Comparison of ENCODE assay signal across 28 mouse cellular contexts in the genomic region with DNA sequence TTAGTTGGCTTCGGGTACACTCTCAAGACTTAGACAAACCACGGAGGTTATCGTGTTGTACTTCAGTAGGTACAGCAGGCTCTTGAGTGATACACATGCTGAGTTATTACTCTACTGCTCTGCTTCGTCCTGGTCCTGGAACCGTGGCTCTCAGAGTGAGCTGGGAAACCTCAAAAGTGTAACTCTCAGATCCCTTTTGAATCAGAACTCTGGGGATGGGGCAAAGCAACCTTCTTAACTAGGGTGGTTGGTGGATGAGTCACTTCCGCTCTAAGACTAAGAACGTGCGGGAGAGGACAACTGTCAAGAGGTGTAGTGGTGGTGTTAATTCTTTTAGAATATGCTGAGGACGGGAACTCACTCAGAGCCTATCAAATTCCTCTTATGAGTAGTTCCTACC.
DNase-seq lines count a peak whose midpoint lies in the region; ATAC-seq lines count a peak whose summit lies in the region.
"Had no signal": no experiment of that assay in that cellular context is flagged by ENCODE, and none has a peak within 500 bp of the region (broad histone marks: within the 10 kb centered on the region; RNA-seq: fewer than 3 reads in every experiment).

No protein-coding gene starts in this region.

- WGBS in hindbrain, embryonic 11.5 days, result 88% methylated on average over 9 of the region's 9 CpGs

- H3K9me3 ChIP-seq in hindbrain, embryonic 11.5 days (ENCODE audit: control insufficient read depth, low read length), result no peaks in the 10 kb centered on the region
- H3K9me3 ChIP-seq: embryonic facial prominence, embryonic 12.5 days; embryonic facial prominence, embryonic 15.5 days; forebrain, embryonic 13.5 days; heart, embryonic 10.5 days; heart, embryonic 13.5 days; hindbrain, embryonic 12.5 days; hindbrain, embryonic 15.5 days had no signal

- peak; percentile 71 for ATAC-seq in activated CD4-positive, CD25-positive, alpha-beta regulatory T cell, adult 4 months
- ATAC-seq in hindbrain, embryonic 11.5 days (ENCODE audit: low FRiP score), result no peak
- ATAC-seq: forebrain, embryonic 13.5 days; forebrain, embryonic 16.5 days; intestine, embryonic 16.5 days had no signal

- H3K27me3 ChIP-seq in hindbrain, embryonic 11.5 days (ENCODE audit: control insufficient read depth, insufficient read depth, low read length), result no peaks in the 10 kb centered on the region
- H3K27me3 ChIP-seq: embryonic facial prominence, embryonic 12.5 days; embryonic facial prominence, embryonic 15.5 days; forebrain, embryonic 13.5 days; heart, embryonic 13.5 days; hindbrain, embryonic 12.5 days; hindbrain, embryonic 15.5 days had no signal

- H3K4me3 ChIP-seq in hindbrain, embryonic 11.5 days (ENCODE audit: low read depth, low read length), result no peak overlapping the region
- H3K4me3 ChIP-seq: embryonic facial prominence, embryonic 12.5 days; embryonic facial prominence, embryonic 15.5 days; forebrain, embryonic 13.5 days; heart, adult 2 months; heart, embryonic 10.5 days; heart, embryonic 13.5 days; hindbrain, embryonic 12.5 days; hindbrain, embryonic 15.5 days had no signal

- H3K4me1 ChIP-seq in hindbrain, embryonic 11.5 days (replicated peaks; ENCODE audit: control insufficient read depth, insufficient read depth, low read length), result no peaks in the 10 kb centered on the region
- H3K4me1 ChIP-seq: embryonic facial prominence, embryonic 12.5 days; hindbrain, embryonic 12.5 days had no signal

- no peak overlapping the region for H3K4me2 ChIP-seq in hindbrain, embryonic 11.5 days (replicated peaks; ENCODE audit: low read depth, low read length)
- H3K4me2 ChIP-seq: embryonic facial prominence, embryonic 12.5 days; embryonic facial prominence, embryonic 15.5 days; forebrain, embryonic 13.5 days; heart, embryonic 13.5 days; hindbrain, embryonic 12.5 days; hindbrain, embryonic 15.5 days had no signal

- H3K9ac ChIP-seq in hindbrain, embryonic 11.5 days (ENCODE audit: low read depth, low read length), result no peak overlapping the region
- H3K9ac ChIP-seq: embryonic facial prominence, embryonic 12.5 days; embryonic facial prominence, embryonic 15.5 days; forebrain, embryonic 13.5 days; heart, embryonic 13.5 days; hindbrain, embryonic 12.5 days; hindbrain, embryonic 15.5 days had no signal

- DNase-seq in 416B (ENCODE audit: low read depth) (peak; percentile 50), liver (no peak)
- DNase-seq in CD4-positive, CD25-positive, alpha-beta regulatory T cell, adult 2 months (ENCODE audit: low read depth, low spot score), result peak; percentile 29
- DNase-seq in induced T-regulatory cell, adult 2 months (ENCODE audit: low read depth), result peak; percentile 65
- DNase-seq in adrenal gland, adult 8-10 months, result no peak
- DNase-seq in hindbrain, embryonic 11.5 days (ENCODE audit: low spot score), result no peak
- DNase-seq in cerebellum, postnatal 4 days (ENCODE audit: low spot score in 2 of 2), result no peak
- DNase-seq: adrenal gland, postnatal 14 days; cerebellum, adult 11-12 months; cerebellum, adult 9-10 months; cerebellum, postnatal 14 days; gastrocnemius, postnatal 10 days; gastrocnemius, postnatal 36 days; heart, adult 2 months; heart, postnatal 14 days; heart, postnatal 4 days; kidney, adult 18-20 months; kidney, adult 9 months had no signal

- no peak overlapping the region for H3K27ac ChIP-seq in hindbrain, embryonic 11.5 days (ENCODE audit: low read depth, low read length)
- H3K27ac ChIP-seq: embryonic facial prominence, embryonic 12.5 days; embryonic facial prominence, embryonic 15.5 days; forebrain, embryonic 13.5 days; heart, adult 2 months; heart, embryonic 10.5 days; heart, embryonic 13.5 days; hindbrain, embryonic 12.5 days; hindbrain, embryonic 15.5 days had no signal

- H3K36me3 ChIP-seq in hindbrain, embryonic 11.5 days (ENCODE audit: control insufficient read depth, insufficient read depth, low read length), result no peaks in the 10 kb centered on the region
- H3K36me3 ChIP-seq: embryonic facial prominence, embryonic 12.5 days; embryonic facial prominence, embryonic 15.5 days; heart, embryonic 10.5 days; heart, embryonic 13.5 days; hindbrain, embryonic 12.5 days; hindbrain, embryonic 15.5 days had no signal

Comparison
In these comparisons a context has a peak if more than half of its experiments do, and no peak if none do; other contexts are left out.
1. DNase-seq: peak in 416B (single experiment), CD4-positive, CD25-positive, alpha-beta regulatory T cell, adult 2 months (single experiment) and induced T-regulatory cell, adult 2 months (single experiment); none in liver (single experiment), adrenal gland, adult 8-10 months (single experiment), hindbrain, embryonic 11.5 days (single experiment) and cerebellum, postnatal 4 days (0 of 2).